10 mouse cellular contexts compared by ENCODE assay signal in the genomic region with DNA sequence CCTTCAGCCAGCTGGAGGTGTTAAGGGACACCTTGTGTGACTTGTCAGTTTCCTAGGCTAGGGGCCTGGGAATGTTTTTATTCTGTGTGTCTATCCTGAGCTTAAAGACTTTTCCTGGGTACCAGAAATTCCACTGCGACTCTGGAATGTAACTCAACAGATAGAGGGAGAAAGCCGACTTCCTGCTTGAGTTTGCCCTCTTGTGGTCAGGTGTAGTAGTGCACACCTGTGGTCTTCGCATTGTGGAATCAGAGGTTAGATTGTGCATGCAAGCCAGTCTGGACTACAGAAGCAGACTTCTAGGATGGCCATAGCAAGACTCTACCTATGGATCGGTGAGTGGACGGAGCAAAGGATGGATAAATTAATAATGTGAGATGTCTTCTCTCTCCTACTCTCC. TPM values are rescaled to one million over a fixed set of nuclear protein-coding genes. Genes with fewer than 3 reads are reported as not detected.
DNase-seq lines count a peak whose midpoint lies in the region; ATAC-seq and TF ChIP-seq lines count a peak whose summit lies in the region.
"Had no signal": no experiment of that assay in that cellular context is flagged by ENCODE, and none has a peak within 500 bp of the region (broad histone marks: within the 10 kb centered on the region; RNA-seq: fewer than 3 reads in every experiment).

No protein-coding gene starts in this region.

- intact Hi-C loops in gastrocnemius, postnatal 14 days (cut with DNase I; ENCODE audit: low total_unique reads), result no loop called here

- ATAC-seq in G1E (ENCODE audit: extremely low read depth, insufficient number of reproducible peaks, low FRiP score, poor library complexity, severe bottlenecking), result no peak
- ATAC-seq in limb, embryonic 11.5 days (ENCODE audit: insufficient number of reproducible peaks, low FRiP score, low TSS enrichment, low read depth), result no peak
- no peak for ATAC-seq in forebrain, embryonic 13.5 days

- H3K9me3 ChIP-seq in G1E (replicated peaks), result peaks cover 35% of the 10 kb centered on the region
- no peaks in the 10 kb centered on the region for H3K9me3 ChIP-seq in limb, embryonic 11.5 days (ENCODE audit: control insufficient read depth, low read length)
- no peaks in the 10 kb centered on the region for H3K9me3 ChIP-seq in forebrain, embryonic 13.5 days (replicated peaks)
- H3K9me3 ChIP-seq: neural tube, embryonic 13.5 days had no signal

- H3K27me3 ChIP-seq in G1E (ENCODE audit: insufficient read depth, low read length), result no peaks in the 10 kb centered on the region; the same call in 1 of the 2 replicates
- H3K27me3 ChIP-seq in limb, embryonic 11.5 days (ENCODE audit: control insufficient read depth, insufficient read depth, low read length), result no peaks in the 10 kb centered on the region
- no peaks in the 10 kb centered on the region for H3K27me3 ChIP-seq in spleen, adult 2 months (ENCODE audit: control insufficient read depth, insufficient read depth, low read length)
- H3K27me3 ChIP-seq in forebrain, embryonic 13.5 days, result peaks cover 31% of the 10 kb centered on the region
- H3K27me3 ChIP-seq: neural tube, embryonic 13.5 days had no signal

- 40% methylated on average over 5 of the region's 5 CpGs for WGBS in limb, embryonic 11.5 days
- WGBS in spleen, adult 2 months, result 71% methylated on average over 5 of the region's 5 CpGs
- WGBS in forebrain, embryonic 13.5 days, result 49% methylated on average over 5 of the region's 5 CpGs

- no peak overlapping the region for H3K4me3 ChIP-seq in G1E (ENCODE audit: low read depth, low read length)
- H3K4me3 ChIP-seq in cortical plate, adult 2 months (ENCODE audit: insufficient read depth, low read length), result no peak overlapping the region
- no peak overlapping the region for H3K4me3 ChIP-seq in limb, embryonic 11.5 days (ENCODE audit: low read depth, low read length)
- no peak overlapping the region for H3K4me3 ChIP-seq in spleen, adult 2 months (ENCODE audit: extremely low read depth, insufficient read depth, insufficient read length)
- no peak overlapping the region for H3K4me3 ChIP-seq in forebrain, embryonic 13.5 days
- H3K4me3 ChIP-seq: neural tube, embryonic 13.5 days had no signal

- peak; percentile 55 for DNase-seq in layer of hippocampus, adult 11-12 months (ENCODE audit: low spot score)
- DNase-seq in layer of hippocampus, postnatal 14 days (ENCODE audit: low spot score in 2 of 2), result no peak
- DNase-seq in G1E (ENCODE audit: low spot score), result no peak
- peak; percentile 77 for DNase-seq in limb, embryonic 11.5 days (ENCODE audit: low spot score)
- peak; percentile 18 to 65 for DNase-seq in spleen, adult 2 months (ENCODE audit: low read depth in 1 of 2, low spot score in 2 of 2)
- DNase-seq in gastrocnemius, postnatal 14 days, result no peak

- no peaks in the 10 kb centered on the region for H3K4me1 ChIP-seq in G1E (ENCODE audit: insufficient read depth, low read depth, low read length)
- H3K4me1 ChIP-seq in cortical plate, adult 2 months (ENCODE audit: control insufficient read depth, insufficient read depth, low read length), result peaks cover 5% of the 10 kb centered on the region; the same call in 1 of the 2 replicates
- 0 out of 2 replicates have a peak, but pooled peaks cover 7% of the 10 kb centered on the region for H3K4me1 ChIP-seq in limb, embryonic 11.5 days (ENCODE audit: control insufficient read depth, insufficient read depth, low read length)
- peaks cover 13% of the 10 kb centered on the region; the same call in 1 of the 2 replicates for H3K4me1 ChIP-seq in spleen, adult 2 months (ENCODE audit: control insufficient read depth, insufficient read depth, insufficient read length)
- peaks cover 18% of the 10 kb centered on the region for H3K4me1 ChIP-seq in forebrain, embryonic 13.5 days

- H3K4me2 ChIP-seq in limb, embryonic 11.5 days (ENCODE audit: low read depth, severe bottlenecking), result no peak overlapping the region
- no peak overlapping the region for H3K4me2 ChIP-seq in forebrain, embryonic 13.5 days
- H3K4me2 ChIP-seq: neural tube, embryonic 13.5 days had no signal

- H3K9ac ChIP-seq in limb, embryonic 11.5 days (ENCODE audit: low read length), result no peak overlapping the region
- H3K9ac ChIP-seq in forebrain, embryonic 13.5 days, result no peak overlapping the region
- H3K9ac ChIP-seq: neural tube, embryonic 13.5 days had no signal

- no peaks in the 10 kb centered on the region for H3K36me3 ChIP-seq in G1E (replicated peaks)
- H3K36me3 ChIP-seq in limb, embryonic 11.5 days (ENCODE audit: control insufficient read depth, insufficient read depth, low read length), result no peaks in the 10 kb centered on the region
- no peaks in the 10 kb centered on the region; the same call in 1 of the 2 replicates for H3K36me3 ChIP-seq in spleen, adult 2 months (ENCODE audit: control insufficient read depth, insufficient read depth, low read length)
- no peaks in the 10 kb centered on the region for H3K36me3 ChIP-seq in forebrain, embryonic 13.5 days (ENCODE audit: poor library complexity, severe bottlenecking)
- H3K36me3 ChIP-seq: neural tube, embryonic 13.5 days had no signal

- TF ChIP-seq CTCF in G1E (IDR thresholded peaks at IDR 0.05; ENCODE audit: low read depth, low read length), result peak; percentile 41; the same call in 1 of the 2 replicates
- TF ChIP-seq CTCF in cortical plate, adult 2 months (IDR thresholded peaks at IDR 0.05; ENCODE audit: extremely low read depth, insufficient read depth, low read length), result peak; percentile 70
- peak; percentile 62; the same call in 1 of the 2 replicates for TF ChIP-seq CTCF in spleen, adult 2 months (IDR thresholded peaks at IDR 0.05; ENCODE audit: extremely low read depth, insufficient read depth, insufficient read length, insufficient replicate concordance)

- H3K27ac ChIP-seq in cortical plate, adult 2 months (ENCODE audit: insufficient read depth, low read length), result no peak overlapping the region
- no peak overlapping the region for H3K27ac ChIP-seq in limb, embryonic 11.5 days (replicated peaks; ENCODE audit: low read depth, low read length)
- H3K27ac ChIP-seq in spleen, adult 2 months (ENCODE audit: insufficient read depth, low read length), result no peak overlapping the region
- no peak overlapping the region for H3K27ac ChIP-seq in forebrain, embryonic 13.5 days
- H3K27ac ChIP-seq: neural tube, embryonic 13.5 days had no signal

- no peak for TF ChIP-seq POLR2A in cortical plate, adult 2 months (IDR thresholded peaks at IDR 0.05; ENCODE audit: extremely low read depth, insufficient read depth, low read length)
- TF ChIP-seq POLR2A in spleen, adult 2 months (IDR thresholded peaks at IDR 0.05; ENCODE audit: low read depth, low read length), result no peak

RNA-seq across cellular contexts. Expression of a gene that starts 33.3 kb away (rescaled TPM):
- total RNA-seq in layer of hippocampus, postnatal 14 days (2021), result not detected
- total RNA-seq in G1E (2014; fragmentation: Nextera tagmentation) (not detected in 2 replicates), G1E (2017) (0.11 and 0.23 TPM in 2 replicates)
- not detected in 2 replicates for polyA plus RNA-seq in G1E (2012)
- not detected in 2 replicates for polyA plus RNA-seq in cortical plate, adult 2 months (2012; rRNA removed)
- 0.18 and 0.28 TPM in 2 replicates for polyA plus RNA-seq in limb, embryonic 11.5 days (2014; fragmentation: Nextera tagmentation; extraction: Ambion mirVana)
- 0.06 TPM in 2 replicates for polyA plus RNA-seq in spleen, adult 2 months (2012; rRNA removed)
- not detected for total RNA-seq in gastrocnemius, postnatal 14 days (2021)
- polyA plus RNA-seq in forebrain, embryonic 13.5 days (2015; fragmentation: Nextera tagmentation; extraction: Ambion mirVana), result 0.25 and 0.37 TPM in 2 replicates
- total RNA-seq: layer of hippocampus, postnatal 25 days had no signal

Comparison
In these comparisons a context has a peak if more than half of its experiments do, and no peak if none do; other contexts are left out.
1. DNase-seq: peak in layer of hippocampus, adult 11-12 months (single experiment), limb, embryonic 11.5 days (single experiment) and spleen, adult 2 months (2 of 2); none in layer of hippocampus, postnatal 14 days (0 of 2), G1E (single experiment) and gastrocnemius, postnatal 14 days (single experiment).
2. Peak in every context shown above with its lines, with median percentiles within 50 percentile points of each other: CTCF ChIP-seq.